Mouse (Mus musculus): Measurements from ENCODE around the gene Fbxo47.

The Fbxo47 gene

GRCm38 (mm10) chr11:97883918-97884600 is at the start of gene Fbxo47:
TSS of gene Fbxo47 (minus strand) at chr11:97884154.
- DNase-seq, result peak; percentile 97

GRCm38 (mm10) chr11:97933553-97933952 is 49.6 kb upstream of the Fbxo47 start:
- DNase-seq, result no peak

- DNase-seq, result no peak
These were observed 45.0 kb upstream of the Fbxo47 start for GRCm38 (mm10) chr11:97928905-97929304.

GRCm38 (mm10) chr11:97924217-97924616 is 40.3 kb upstream of the Fbxo47 start:
- DNase-seq, result no peak

- no peak for DNase-seq
These were observed 39.7 kb upstream of the Fbxo47 start for GRCm38 (mm10) chr11:97923639-97924038.

- DNase-seq, result no peak
These were observed 32.1 kb upstream of the Fbxo47 start for GRCm38 (mm10) chr11:97915974-97916503.

GRCm38 (mm10) chr11:97915471-97915870 is 31.5 kb upstream of the Fbxo47 start:
- DNase-seq, result no peak

- DNase-seq, result no peak
These were observed 29.2 kb upstream of the Fbxo47 start for GRCm38 (mm10) chr11:97913111-97913510.

- DNase-seq, result no peak
These were observed 24.8 kb upstream of the Fbxo47 start for GRCm38 (mm10) chr11:97908634-97909348.

GRCm38 (mm10) chr11:97907935-97908334 is 24.0 kb upstream of the Fbxo47 start:
- DNase-seq, result no peak

- no peak for DNase-seq
These were observed 23.0 kb upstream of the Fbxo47 start for GRCm38 (mm10) chr11:97906905-97907304.

GRCm38 (mm10) chr11:97905941-97906340 is 22.0 kb upstream of the Fbxo47 start:
- no peak for DNase-seq

- DNase-seq, result no peak
These were observed 21.6 kb upstream of the Fbxo47 start for GRCm38 (mm10) chr11:97905540-97905939.

GRCm38 (mm10) chr11:97904801-97905200 is 20.8 kb upstream of the Fbxo47 start:
- DNase-seq, result no peak

GRCm38 (mm10) chr11:97901806-97902205 is 17.9 kb upstream of the Fbxo47 start:
- DNase-seq, result no peak

GRCm38 (mm10) chr11:97899822-97900221 is 15.9 kb upstream of the Fbxo47 start:
- peak; percentile 76 for DNase-seq

- DNase-seq, result no peak
These were observed 13.7 kb upstream of the Fbxo47 start for GRCm38 (mm10) chr11:97897568-97898185.

GRCm38 (mm10) chr11:97896655-97897054 is 12.7 kb upstream of the Fbxo47 start:
- no peak for DNase-seq

- DNase-seq, result no peak
These were observed 7.9 kb upstream of the Fbxo47 start for GRCm38 (mm10) chr11:97891821-97892220.

GRCm38 (mm10) chr11:97885296-97885915 is 1.5 kb upstream of the Fbxo47 start:
- no peak for DNase-seq

GRCm38 (mm10) chr11:97884601-97885185 is 739 bp upstream of the Fbxo47 start:
- no peak for DNase-seq

- peak; percentile 89 for DNase-seq
These were observed 424 bp downstream of the Fbxo47 start for GRCm38 (mm10) chr11:97883542-97883917.

- no peak for DNase-seq
These were observed 3.6 kb downstream of the Fbxo47 start for GRCm38 (mm10) chr11:97880362-97880761.

Measured in liver (tissue).